Mouse (Mus musculus) gonadal fat pad, adult 2 months (tissue): ENCODE measurements around the gene Lgals7. TPM values are rescaled to one million over a fixed set of nuclear protein-coding genes. Genes with fewer than 3 reads are reported as not detected.

Experiments used
- DNase-seq: peaks from one replicate; pipeline ENCODE4 v3.0.0-alpha.2; 2012; ENCODE audit warnings: low read depth
- polyA plus RNA-seq: library from polyadenylated mRNA; depleted of rRNA; stranded (reverse); fragments of >200 nt; gene quantifications from 2 replicates; pipeline ENCODE4 v1.2.3, GENCODE M21; 2012; rRNA removed

Lgals7 gene
- polyA plus RNA-seq = 11.2 and 12.3 TPM in 2 replicates

GRCm38 (mm10) chr7:28863540-28863939 lies at the start of gene Lgals7:
Lgals7 (plus strand) TSS chr7:28863853.
- DNase-seq = no peak

GRCm38 (mm10) chr7:28814306-28815034 lies 49.2 kb upstream of the Lgals7 start:
- DNase-seq = no peak

- no peak for DNase-seq
Measured at GRCm38 (mm10) chr7:28815230-28815629, 48.4 kb upstream of the Lgals7 start.

DNA sequence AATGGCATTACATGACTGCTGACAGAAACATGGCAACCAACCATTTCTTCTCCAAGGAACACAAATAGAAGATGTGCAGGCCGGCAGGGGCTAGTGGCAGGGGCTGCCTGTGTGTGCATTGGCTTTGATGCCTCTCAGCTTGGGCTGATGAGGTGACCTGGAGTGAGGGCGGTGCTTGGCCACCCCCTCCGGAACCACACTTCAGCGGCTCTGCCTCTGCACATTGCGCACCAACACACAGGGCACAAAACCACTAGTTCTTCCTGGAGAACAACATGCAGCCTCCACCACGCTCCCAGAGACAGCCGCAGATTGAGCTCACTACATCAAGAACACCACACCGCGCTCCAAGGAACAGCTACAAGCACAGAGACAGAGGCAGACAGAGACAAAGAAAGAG lies 47.5 kb upstream of the Lgals7 start:
- no peak for DNase-seq

DNA sequence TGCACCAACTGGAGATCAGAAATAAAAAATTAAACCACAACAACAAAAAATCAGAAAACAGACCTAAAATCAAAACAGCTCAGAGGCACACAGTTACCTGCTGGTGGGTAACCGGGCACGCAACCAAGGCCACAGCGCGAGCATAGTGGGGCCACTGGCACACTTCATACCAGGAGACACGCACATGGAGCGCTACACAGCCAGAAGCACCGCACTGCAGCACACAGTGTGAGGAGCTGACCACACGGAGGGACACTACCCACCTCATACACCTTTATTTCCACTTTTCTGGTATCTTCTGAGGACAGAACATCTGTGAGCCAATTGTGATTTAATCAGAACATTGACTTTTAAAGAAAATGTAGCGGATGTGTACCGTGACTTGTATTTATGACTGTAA lies 46.7 kb upstream of the Lgals7 start:
- DNase-seq = no peak

GRCm38 (mm10) chr7:28817524-28817923 lies 46.1 kb upstream of the Lgals7 start:
- no peak for DNase-seq

DNA sequence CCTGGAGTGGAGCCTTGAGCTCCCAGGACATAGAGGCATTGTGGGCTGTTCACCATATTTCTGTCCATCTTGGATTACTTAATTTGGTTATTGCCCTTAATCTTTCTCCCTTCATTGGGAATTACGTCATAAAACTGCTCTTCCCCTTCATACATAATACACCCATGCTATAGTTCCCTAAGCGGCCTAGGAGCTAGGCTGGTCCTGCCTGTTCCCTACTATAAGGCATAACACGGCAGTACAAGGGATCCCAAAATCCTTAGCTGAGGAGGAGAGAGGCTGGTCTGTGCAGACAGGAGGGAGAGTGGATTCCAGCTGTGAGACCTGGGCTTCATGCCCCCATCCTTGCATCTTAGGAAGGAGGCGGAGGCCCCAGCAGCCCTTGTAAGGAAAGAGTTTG lies 45.7 kb upstream of the Lgals7 start:
- no peak for DNase-seq

DNA sequence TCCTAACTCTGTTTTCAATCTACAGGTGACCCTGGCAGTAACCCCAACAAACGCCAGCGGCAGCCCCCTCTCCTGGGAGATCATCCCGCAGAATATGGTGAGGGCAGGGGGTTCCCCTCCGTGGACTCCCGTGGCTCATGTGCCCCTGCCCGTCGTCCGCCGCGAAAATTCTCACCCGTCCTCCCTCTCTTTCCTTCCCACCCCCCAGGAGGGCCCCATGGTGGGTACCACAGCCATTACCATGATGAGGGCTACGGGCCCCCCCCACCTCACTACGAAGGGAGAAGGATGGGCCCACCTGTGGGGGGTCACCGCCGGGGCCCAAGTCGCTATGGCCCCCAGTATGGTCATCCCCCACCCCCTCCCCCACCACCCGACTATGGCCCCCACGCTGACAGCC lies 45.2 kb upstream of the Lgals7 start:
- DNase-seq = no peak

GRCm38 (mm10) chr7:28818861-28819452 lies 44.7 kb upstream of the Lgals7 start:
- DNase-seq = no peak

- DNase-seq = no peak
Measured at GRCm38 (mm10) chr7:28819571-28819970, 44.1 kb upstream of the Lgals7 start.

- no peak for DNase-seq
Measured at GRCm38 (mm10) chr7:28820358-28821260, 43.0 kb upstream of the Lgals7 start.

DNA sequence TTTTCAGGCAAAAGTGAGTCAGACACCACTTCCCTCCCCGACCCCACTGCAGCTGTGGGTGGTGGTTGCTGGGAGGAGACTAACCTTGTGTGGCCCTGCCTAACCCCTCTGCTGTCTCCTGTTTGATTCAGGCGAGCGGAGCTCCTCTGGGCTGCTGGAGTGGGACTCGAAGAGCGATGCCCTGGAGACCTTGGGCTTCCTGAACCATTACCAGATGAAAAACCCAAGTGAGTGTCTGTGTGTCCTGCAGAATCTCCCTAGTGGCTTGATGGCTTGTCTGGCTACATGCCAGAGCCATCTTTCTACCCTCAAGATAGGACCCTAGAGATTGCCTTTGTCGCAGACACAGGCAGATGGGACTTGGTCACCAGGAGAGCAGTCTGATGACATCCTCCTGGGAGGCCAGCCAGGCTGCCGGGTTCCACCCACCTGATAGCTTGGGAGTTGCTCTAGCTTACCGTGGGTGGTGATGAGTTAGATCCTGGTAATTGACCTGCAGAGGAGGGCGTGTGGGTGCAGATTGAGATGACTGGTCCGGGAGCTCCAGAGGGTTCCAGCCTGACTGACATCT lies 42.3 kb upstream of the Lgals7 start:
- DNase-seq = no peak

GRCm38 (mm10) chr7:28822556-28822955 lies 41.1 kb upstream of the Lgals7 start:
- no peak for DNase-seq

- no peak for DNase-seq
Measured at GRCm38 (mm10) chr7:28822993-28823903, 40.4 kb upstream of the Lgals7 start.

- DNase-seq = no peak
Measured at GRCm38 (mm10) chr7:28823932-28824331, 39.7 kb upstream of the Lgals7 start.

DNA sequence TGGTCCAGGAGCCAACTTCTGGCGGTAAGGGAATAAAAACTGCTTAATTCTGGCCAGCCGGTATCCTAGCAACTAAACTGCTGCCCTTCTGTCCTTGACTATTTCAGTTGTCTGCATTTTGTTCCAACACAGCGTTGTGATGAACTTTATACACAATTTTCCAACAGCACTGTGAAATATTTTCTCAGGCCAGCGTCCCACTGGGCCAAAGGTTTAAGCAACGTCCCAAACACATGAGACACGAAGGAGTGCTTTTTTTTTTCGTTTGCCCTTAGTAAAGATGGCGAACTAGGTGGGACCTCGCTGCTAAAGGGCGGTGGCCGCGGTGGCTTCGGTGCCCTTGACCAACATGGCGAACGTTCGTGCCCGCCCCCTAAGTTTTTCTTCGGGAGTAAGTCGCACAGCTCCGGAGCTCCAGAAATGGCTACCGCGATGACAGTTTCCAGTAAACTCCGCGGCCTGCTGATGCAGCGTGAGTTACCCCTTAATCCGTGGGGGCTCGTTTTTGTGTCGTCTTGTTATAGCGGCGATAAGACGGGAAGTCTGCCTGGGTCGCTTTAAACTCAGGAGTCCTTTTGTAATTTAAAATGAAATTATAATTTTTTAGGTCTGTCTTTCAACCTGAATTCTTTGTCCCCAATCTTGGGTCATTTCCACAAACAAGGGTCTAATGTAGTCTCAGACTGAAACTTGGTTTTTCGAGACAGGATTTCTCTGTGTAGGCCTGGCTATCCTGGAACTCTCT lies 38.5 kb upstream of the Lgals7 start, which contains the start of gene Ech1:
Ech1 (plus strand) TSS at position 277 of the 745 bp plus-strand sequence.
- peak; percentile 100 for DNase-seq

GRCm38 (mm10) chr7:28825686-28826401 lies 37.8 kb upstream of the Lgals7 start:
- no peak for DNase-seq

GRCm38 (mm10) chr7:28826402-28826772 lies 37.3 kb upstream of the Lgals7 start:
- no peak for DNase-seq

- DNase-seq = no peak
Measured at GRCm38 (mm10) chr7:28827338-28827737, 36.3 kb upstream of the Lgals7 start.

GRCm38 (mm10) chr7:28829821-28830220 lies 33.8 kb upstream of the Lgals7 start:
- DNase-seq = no peak
